Mouse (Mus musculus) layer of hippocampus, adult 8-10 months (tissue): ENCODE data around the gene Fbxw7. TPM values are rescaled to one million over a fixed set of nuclear protein-coding genes. Genes with fewer than 3 reads are reported as not detected.

Experiments
- DNase-seq, 2 experiments: peaks; one replicate each; pipeline ENCODE4 v3.0.0; 2022; ENCODE audit warnings: low spot score in 2 of 2
- total RNA-seq, 4 experiments: library from RNA; stranded (reverse); gene quantifications; 2 replicates each; pipeline ENCODE4 v1.2.4; 2022

Fbxw7 gene
- total RNA-seq, 4 experiments from 2014 or later = 154 to 165 (median 158) TPM

- DNase-seq = no peak
Observed at GRCm38 (mm10) chr3:84946381-84946780, 131.3 kb downstream of the Fbxw7 start.

- DNase-seq = no peak
Observed at GRCm38 (mm10) chr3:84949387-84949786, 134.3 kb downstream of the Fbxw7 start.

DNA sequence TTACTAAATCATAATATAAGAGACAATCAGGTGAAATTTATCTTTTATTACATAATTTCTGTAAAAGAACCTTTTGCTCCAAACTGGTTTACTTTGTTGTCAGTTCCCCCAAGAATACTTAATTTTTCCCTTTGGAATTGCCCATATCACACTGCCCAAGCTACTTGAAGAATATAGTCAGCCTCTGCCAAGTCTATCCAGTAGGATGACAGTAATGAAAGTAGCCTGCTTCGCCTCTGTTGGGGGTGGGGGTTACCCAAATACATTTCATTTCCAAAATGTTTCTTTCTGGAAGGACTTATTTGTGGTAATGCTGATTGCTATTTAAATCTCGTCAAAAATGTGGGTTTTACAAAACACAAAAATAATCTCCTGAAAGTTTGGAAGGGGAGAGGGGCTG is 136.6 kb downstream of the Fbxw7 start:
- peak in 1 of 2 experiments; percentile 33 for DNase-seq

GRCm38 (mm10) chr3:84952135-84952534 is 137.1 kb downstream of the Fbxw7 start:
- DNase-seq = peak; percentile 80 to 86

- DNase-seq = no peak
Observed at GRCm38 (mm10) chr3:84952585-84953187, 137.6 kb downstream of the Fbxw7 start.

GRCm38 (mm10) chr3:84955011-84955775 is 140.1 kb downstream of the Fbxw7 start:
- DNase-seq = no peak

- no peak for DNase-seq
Observed at GRCm38 (mm10) chr3:84955857-84956256, 140.8 kb downstream of the Fbxw7 start.

GRCm38 (mm10) chr3:84965156-84965555 is 150.1 kb downstream of the Fbxw7 start:
- DNase-seq = no peak

DNA sequence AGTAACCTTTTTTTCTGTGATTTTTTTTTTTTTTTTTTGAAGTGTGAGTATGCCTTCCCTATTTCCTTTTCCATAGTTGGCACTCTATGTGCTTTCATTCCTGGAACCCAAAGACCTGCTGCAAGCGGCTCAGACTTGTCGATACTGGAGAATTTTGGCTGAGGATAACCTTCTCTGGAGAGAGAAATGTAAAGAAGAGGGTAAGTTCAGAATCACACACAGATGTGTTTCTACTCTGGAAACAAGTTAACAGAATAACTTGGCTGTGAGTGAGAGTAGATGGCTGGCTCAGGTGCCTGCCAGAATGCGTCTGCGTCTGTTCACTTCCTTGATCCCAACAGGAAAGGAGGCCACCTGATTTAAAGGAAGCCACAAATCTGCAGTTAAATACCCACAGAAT is 152.3 kb downstream of the Fbxw7 start:
- DNase-seq = no peak

GRCm38 (mm10) chr3:84971561-84971960 is 156.5 kb downstream of the Fbxw7 start:
- DNase-seq = no peak

GRCm38 (mm10) chr3:84972881-84973280 is 157.8 kb downstream of the Fbxw7 start:
- DNase-seq = no peak

GRCm38 (mm10) chr3:84974193-84974592 is 159.1 kb downstream of the Fbxw7 start:
- DNase-seq = no peak

DNA sequence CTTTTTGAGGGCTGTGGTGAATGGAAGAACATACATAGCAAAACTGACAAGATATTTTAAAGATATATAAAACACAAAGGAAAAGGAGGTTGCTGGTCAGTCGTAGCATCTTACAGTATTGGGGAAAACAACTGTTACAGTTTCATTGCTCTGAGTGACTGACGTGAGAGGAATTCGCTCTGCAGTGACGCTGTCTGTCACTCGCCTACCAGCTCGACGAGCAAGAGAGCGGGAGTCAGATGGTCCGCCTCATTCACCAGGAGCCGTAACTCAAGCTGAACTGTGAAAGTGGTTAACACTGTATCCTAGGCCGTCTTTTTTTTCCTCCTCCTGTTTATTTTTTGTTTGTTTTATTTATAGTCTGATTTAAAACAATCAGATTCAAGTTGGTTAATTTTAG is 163.6 kb downstream of the Fbxw7 start:
- DNase-seq = no peak

DNA sequence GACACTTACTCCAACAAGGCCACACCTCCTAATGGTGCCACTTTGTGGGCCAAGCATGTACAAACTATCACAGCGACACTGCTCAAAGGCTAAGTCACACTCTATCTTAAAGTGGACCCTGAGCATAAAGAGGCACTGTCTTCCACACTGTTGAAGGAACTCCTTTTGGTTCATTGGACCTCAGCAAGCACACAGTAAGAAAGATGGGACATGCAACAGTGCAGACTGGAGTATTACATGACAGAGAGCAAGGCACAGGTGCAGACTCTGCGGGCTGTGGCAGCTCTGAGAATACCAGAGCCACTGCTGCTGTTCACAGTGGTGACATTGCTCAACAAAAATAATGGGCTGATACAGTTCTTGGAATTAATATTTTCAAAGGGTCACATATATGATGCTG is 165.1 kb downstream of the Fbxw7 start:
- DNase-seq = no peak

DNA sequence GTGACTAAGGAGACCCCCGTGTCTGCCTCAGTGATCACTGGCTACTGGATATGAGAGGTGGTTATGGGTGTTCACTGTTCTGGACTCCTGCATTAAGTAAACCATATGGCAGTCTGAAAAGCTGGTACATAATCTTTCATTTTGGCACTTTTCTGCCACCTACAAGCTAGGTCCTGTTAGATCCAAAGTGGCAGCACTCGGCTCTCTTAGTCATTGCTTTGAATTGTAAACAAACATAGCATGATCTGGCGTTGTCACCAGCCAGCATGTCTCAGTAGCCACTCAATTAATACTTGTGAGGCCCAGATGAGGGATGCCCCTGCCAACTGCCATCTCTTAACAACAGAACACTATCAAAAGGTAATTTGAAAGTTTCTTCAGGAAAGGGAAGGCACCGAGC is 167.6 kb downstream of the Fbxw7 start:
- no peak for DNase-seq

- peak; percentile 61 to 65 for DNase-seq
Observed at GRCm38 (mm10) chr3:84985121-84985625, 170.1 kb downstream of the Fbxw7 start.

DNA sequence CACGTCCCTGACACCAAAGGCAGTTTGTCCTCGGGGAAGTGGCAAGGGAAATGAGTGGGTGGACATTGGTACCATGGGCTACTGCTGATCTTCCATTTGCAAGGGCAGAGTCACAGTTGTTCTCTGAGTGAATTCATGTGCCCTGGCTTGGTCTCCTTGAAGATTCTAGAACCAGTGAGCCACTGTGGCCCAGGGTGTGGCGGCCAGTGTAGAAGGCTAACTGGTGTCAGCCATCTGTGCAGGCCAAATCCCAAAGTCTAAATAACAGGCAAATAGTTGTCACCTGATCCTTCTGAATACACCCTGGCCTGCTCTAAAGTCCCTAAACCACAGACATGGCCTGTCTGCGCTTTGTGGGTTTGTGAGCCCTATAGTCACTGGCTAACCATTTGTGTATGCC is 173.8 kb downstream of the Fbxw7 start:
- DNase-seq = no peak

DNA sequence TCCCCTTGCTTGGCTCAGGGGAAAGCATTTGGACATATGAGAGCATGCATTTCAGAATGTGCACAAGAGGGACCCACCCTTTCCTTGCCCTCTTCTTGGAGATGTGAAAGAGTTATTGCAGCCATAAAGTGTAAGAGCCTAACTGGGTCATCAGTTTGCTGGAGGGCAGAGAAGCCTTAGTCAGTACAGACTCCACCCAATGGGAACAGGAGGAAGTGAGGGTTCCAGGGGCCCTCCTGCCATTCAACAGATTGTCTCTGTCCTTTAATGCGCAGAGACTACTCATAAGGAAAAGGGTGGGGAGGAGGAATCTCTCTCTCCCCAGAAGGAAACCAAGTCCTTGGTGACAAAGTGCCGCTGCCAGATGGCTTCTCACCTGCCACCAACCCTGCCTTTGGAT is 190.2 kb downstream of the Fbxw7 start:
- no peak for DNase-seq

DNA sequence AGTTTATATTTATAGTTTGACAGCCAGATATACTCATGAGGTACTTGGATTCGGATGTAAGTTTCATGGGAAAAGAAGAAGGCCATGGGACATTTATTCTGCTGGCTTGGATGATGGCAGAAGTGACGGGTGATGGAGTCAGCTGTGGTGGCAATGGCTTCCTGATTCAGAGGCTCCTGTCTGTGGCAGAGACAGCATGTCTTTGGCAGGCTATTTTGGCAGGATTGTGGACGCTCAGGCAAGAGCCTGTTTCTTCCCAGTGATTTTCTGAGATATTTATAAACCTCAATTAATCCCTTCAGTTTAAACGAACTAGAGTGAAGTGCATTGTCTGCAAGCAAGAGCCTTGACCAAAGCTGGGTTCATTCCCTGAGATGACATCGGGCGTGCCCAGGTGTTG is 197.8 kb downstream of the Fbxw7 start:
- no peak for DNase-seq

DNA sequence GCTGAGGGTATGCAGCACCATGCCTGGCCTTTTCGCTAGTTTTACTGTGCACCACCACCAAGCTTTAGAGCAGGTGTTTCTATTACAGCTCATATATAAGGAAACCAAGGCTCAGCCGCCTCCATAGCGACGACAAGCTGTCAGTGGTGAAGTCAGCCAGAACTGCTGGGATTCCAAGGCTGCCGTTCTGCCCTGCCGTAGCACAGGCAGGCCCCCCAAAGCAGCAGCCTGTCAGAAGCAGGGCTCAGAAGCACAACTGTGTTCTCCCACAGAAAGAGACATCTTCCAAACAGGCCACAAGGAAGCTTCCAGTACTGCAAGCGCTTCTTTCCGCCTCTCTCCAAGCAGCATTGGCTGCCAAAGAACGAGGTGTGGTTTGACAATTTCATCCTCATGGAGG is 200.6 kb downstream of the Fbxw7 start:
- peak; percentile 77 to 79 for DNase-seq

- peak; percentile 39 to 56 for DNase-seq
Observed at GRCm38 (mm10) chr3:85020137-85020536, 205.1 kb downstream of the Fbxw7 start.

- no peak for DNase-seq
Observed at GRCm38 (mm10) chr3:85021816-85022215, 206.7 kb downstream of the Fbxw7 start.

- DNase-seq = no peak
Observed at GRCm38 (mm10) chr3:85022800-85023199, 207.7 kb downstream of the Fbxw7 start.
